Mouse (Mus musculus): Measurements from ENCODE around the gene Fam118a.
"Not testable (repeated sequence)": the region's sequence is repeated elsewhere in the genome, so short reads cannot be mapped to it uniquely, and the experiment has no call there.

The Fam118a gene

GRCm38 (mm10) chr15:85028648-85029047, at the start of gene Fam118a:
TSS of gene Fam118a (plus strand) at chr15:85028948.
- DNase-seq (ENCODE audit: extremely low spot score, low spot score): not testable (repeated sequence)

GRCm38 (mm10) chr15:84981609-84982313, 47.0 kb upstream of the Fam118a start:
- no peak for DNase-seq (ENCODE audit: extremely low spot score, low spot score)

GRCm38 (mm10) chr15:84982888-84983287, 45.9 kb upstream of the Fam118a start:
- no peak for DNase-seq (ENCODE audit: extremely low spot score, low spot score)

DNA sequence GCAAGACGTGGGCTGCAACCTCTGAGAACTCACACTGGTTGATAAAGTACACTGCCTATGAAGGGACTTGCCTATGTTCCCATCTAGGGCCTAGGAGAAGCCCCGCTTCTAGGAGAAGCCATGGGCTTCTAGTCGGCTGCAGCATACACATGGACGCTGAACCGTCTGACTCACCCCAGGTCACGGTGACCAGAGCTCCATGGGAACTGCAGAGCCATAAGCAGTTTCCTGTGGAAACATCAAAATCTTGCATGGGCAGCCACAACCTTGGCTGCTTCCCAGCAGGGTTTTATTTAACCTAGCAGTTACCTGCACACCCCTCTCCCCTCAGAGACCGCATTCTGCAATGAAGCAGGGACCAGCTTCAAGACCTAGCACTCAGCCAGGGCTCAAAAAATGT, 45.0 kb upstream of the Fam118a start:
- no peak for DNase-seq (ENCODE audit: extremely low spot score, low spot score)

DNA sequence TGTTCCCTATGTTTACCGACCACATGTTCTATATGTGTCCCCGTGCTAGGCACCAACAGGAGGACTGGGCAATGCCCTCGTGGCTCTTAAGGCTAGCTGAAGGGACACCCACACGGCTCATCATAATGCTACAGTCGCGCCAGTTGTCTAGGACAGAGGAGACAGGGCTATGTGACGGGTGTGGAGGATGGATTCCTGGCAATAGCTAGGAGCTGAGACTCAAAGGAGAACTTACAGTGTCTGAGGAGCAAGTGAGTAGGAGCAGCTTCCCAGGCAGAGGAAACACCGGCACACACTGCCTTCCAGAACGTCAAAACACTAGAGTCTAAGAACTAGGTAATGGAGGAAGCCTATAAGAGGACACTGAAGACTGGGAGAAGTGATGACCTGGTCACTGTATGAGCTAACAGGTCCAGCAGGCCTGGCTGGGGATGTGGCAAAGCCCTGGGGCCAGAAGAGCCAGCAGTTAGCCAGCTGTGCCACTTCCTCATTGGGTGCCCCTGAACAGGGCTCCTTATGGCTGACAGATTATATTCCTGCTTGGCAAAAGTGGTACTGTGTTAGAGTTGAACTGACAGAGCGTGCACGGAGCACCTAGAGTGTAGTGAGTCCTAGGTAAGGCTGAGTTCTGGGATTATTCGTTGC, 43.1 kb upstream of the Fam118a start:
- no peak for DNase-seq (ENCODE audit: extremely low spot score, low spot score)

- DNase-seq (ENCODE audit: extremely low spot score, low spot score): no peak
Measured at GRCm38 (mm10) chr15:84986171-84987019, 42.4 kb upstream of the Fam118a start.

- DNase-seq (ENCODE audit: extremely low spot score, low spot score): peak; percentile 60
Measured at GRCm38 (mm10) chr15:84987020-84987815, 41.5 kb upstream of the Fam118a start.

- DNase-seq (ENCODE audit: extremely low spot score, low spot score): peak; percentile 95
Measured at GRCm38 (mm10) chr15:84987874-84988825, 40.6 kb upstream of the Fam118a start, which contains the start of gene 5031439G07Rik. TSS of gene 5031439G07Rik (minus strand) at chr15:84988551.

- no peak for DNase-seq (ENCODE audit: extremely low spot score, low spot score)
Measured at GRCm38 (mm10) chr15:84989098-84989497, 39.6 kb upstream of the Fam118a start.

DNA sequence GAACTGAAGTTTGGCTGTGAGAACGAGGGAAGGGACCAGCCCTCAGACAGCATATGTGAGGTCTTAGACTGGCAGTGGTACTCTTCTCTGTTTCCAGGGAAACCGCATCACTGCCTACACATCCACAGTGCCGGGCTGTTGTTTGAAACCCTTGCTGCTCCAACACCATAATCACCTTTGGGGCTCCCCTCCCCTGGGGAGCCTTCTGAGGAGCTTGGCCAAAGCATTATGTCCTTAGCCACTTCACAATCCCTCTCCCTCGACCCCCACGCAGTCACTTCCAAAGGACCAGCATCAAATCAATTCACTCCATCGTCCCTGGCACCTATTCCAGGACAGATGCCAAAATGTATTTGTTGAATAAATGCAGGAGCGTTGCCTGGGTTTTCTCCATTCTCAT, 39.0 kb upstream of the Fam118a start:
- DNase-seq (ENCODE audit: extremely low spot score, low spot score): no peak

DNA sequence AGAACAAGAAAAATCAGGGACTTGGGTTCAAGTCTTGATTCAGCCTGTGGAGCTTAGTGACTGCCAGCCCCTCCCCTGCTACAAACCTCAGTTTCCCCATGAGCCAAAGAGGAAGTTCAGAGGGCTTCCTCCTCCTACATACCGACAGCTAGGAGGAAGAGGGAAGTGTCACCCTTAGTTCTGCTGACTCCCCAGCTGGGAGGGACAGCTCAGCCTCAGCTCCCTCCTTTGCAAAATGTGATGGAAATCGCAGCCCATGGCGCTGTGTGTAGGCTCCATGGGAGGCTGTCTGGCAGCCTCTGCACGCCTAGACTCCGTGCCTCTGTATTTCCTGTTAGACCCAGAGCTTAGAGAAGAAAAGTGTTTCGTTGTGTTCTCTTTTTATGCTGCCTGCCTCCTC, 34.2 kb upstream of the Fam118a start:
- no peak for DNase-seq (ENCODE audit: extremely low spot score, low spot score)

GRCm38 (mm10) chr15:84995041-84995440, 33.7 kb upstream of the Fam118a start:
- no peak for DNase-seq (ENCODE audit: extremely low spot score, low spot score)

- DNase-seq (ENCODE audit: extremely low spot score, low spot score): peak; percentile 59
Measured at GRCm38 (mm10) chr15:84995967-84996366, 32.8 kb upstream of the Fam118a start.

- no peak for DNase-seq (ENCODE audit: extremely low spot score, low spot score)
Measured at GRCm38 (mm10) chr15:84997768-84998454, 30.8 kb upstream of the Fam118a start.

- DNase-seq (ENCODE audit: extremely low spot score, low spot score): no peak
Measured at GRCm38 (mm10) chr15:84999911-85000310, 28.8 kb upstream of the Fam118a start.

- DNase-seq (ENCODE audit: extremely low spot score, low spot score): peak; percentile 80
Measured at GRCm38 (mm10) chr15:85000984-85001982, 27.5 kb upstream of the Fam118a start.

DNA sequence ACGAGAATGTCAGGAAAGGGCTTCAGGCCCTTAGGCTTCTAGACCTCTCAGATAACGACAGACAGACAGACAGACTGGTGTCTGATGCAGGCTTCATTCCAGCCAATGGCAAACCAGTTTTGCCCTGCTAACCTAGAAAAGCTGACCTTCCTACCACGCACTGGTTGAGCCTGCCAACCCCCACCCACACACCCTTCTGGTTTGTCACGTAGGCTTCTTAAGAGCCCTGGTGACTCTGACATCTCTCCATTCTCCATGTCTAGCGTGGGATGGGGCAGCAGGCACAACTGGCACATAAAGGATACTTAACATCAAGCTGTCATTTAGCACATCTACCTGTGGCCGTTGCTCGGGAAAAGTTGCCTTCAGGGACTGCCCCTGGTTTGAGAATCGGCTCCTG, 19.1 kb upstream of the Fam118a start:
- DNase-seq (ENCODE audit: extremely low spot score, low spot score): no peak
